Mouse (Mus musculus) right cerebral cortex, adult 18-20 months (tissue): Measurements from ENCODE around the gene Tnrc18.

Source experiments
- DNase-seq: peaks from one replicate; pipeline ENCODE4 v3.0.0; 2022; ENCODE audit warnings: mixed read lengths

Gene Tnrc18

GRCm38 (mm10) chr5:142679065-142679464, 138.4 kb downstream of the Tnrc18 start:
- no peak for DNase-seq

DNA sequence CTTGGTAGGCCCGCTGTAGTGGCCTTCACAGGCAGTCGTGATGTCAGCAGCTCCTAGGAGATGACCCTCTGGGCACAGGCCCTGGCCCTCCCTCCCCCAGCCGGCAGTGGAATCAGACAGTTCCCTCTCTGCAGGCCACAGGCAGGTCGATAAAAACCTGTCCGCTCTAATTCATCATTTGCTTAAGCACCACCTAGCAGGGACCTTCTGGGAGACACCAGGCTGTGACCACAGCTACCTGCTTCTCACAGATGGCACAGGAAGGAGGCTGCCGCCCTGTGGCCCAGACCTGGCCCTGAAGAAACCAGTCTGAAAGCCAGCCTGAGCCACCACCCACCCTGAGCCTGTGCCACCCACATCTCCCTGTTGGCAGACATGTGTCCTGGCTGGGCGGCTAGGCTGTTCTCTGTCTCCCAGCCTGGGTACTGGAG, 139.3 kb downstream of the Tnrc18 start:
- no peak for DNase-seq
